Mouse (Mus musculus) cortical plate, adult 2 months (tissue): ENCODE measurements around the gene Akr7a5.

ENCODE experiments used
- CTCF ChIP-seq: fragments of 200-500 bp; IDR thresholded peaks from 2 replicates; pipeline ENCODE4 v1.5.1; 2011; ENCODE audit warnings: mild to moderate bottlenecking, control low read depth, low read length; ENCODE audit not compliant: insufficient read depth; ENCODE audit errors: extremely low read depth
- POLR2A ChIP-seq: fragments of 200-500 bp; IDR thresholded peaks from 2 replicates; pipeline ENCODE4 v1.6.1; 2011; ENCODE audit warnings: mild to moderate bottlenecking, low read length, control low read depth; ENCODE audit not compliant: insufficient read depth; ENCODE audit errors: extremely low read depth

GRCm38 (mm10) chr4:139302241-139302640 lies 8.3 kb upstream of the Akr7a5 start:
- TF ChIP-seq POLR2A (no peak), CTCF (no peak)
